Mouse (Mus musculus) heart, adult 2 months (tissue): Measurements from ENCODE around the gene Zfp1. TPM values are rescaled to one million over a fixed set of nuclear protein-coding genes. Genes with fewer than 3 reads are reported as not detected.
A peak's percentile ranks its signal among the peaks of the same experiment; 100 is the strongest.

Source experiments
- DNase-seq, 2 experiments: peaks; one replicate each; pipeline ENCODE4 v3.0.0; 2021
- H3K27ac ChIP-seq: fragments of 200-600 bp; 2 replicates; pipeline ENCODE4 v1.8.1; 2022
- H3K27me3 ChIP-seq: fragments of 200-500 bp; 2 replicates; pipeline ENCODE4 v1.6.1; 2012; ENCODE audit warnings: mild to moderate bottlenecking, low read length, inconsistent platforms, mixed read lengths; ENCODE audit not compliant: control insufficient read depth, insufficient read depth
- H3K36me3 ChIP-seq: fragments of 200-500 bp; 2 replicates; pipeline ENCODE4 v1.6.1; 2012; ENCODE audit warnings: low read length, inconsistent platforms; ENCODE audit not compliant: control insufficient read depth, insufficient read depth
- H3K4me1 ChIP-seq: fragments of 200-500 bp; 2 replicates; pipeline ENCODE4 v1.6.1; 2011; ENCODE audit warnings: low read length; ENCODE audit not compliant: control insufficient read depth, insufficient read depth
- H3K4me3 ChIP-seq: fragments of 200-600 bp; 2 replicates; pipeline ENCODE4 v1.8.1; 2022
- H3K79me2 ChIP-seq: fragments of 200-500 bp; replicated peaks from 2 replicates; pipeline ENCODE4 v1.6.1; 2012; ENCODE audit warnings: mild to moderate bottlenecking, inconsistent platforms, low read length, moderate library complexity, mixed read lengths; ENCODE audit not compliant: control insufficient read depth, insufficient read depth
- H3K9ac ChIP-seq: fragments of 200-500 bp; 2 replicates; pipeline ENCODE4 v1.6.1; 2012; ENCODE audit warnings: low read depth, mild to moderate bottlenecking, control low read depth, inconsistent platforms, low read length, mixed read lengths
- CTCF ChIP-seq: fragments of 200-600 bp; IDR thresholded peaks from 2 replicates; pipeline ENCODE4 v1.8.1; 2022; ENCODE audit warnings: antibody characterized with exemption, mild to moderate bottlenecking, moderate library complexity
- EP300 ChIP-seq: fragments of 200-500 bp; IDR thresholded peaks from 2 replicates; pipeline ENCODE4 v1.6.1; 2011; ENCODE audit warnings: low read depth, low read length, control low read depth; ENCODE audit not compliant: insufficient read depth
- POLR2A ChIP-seq: fragments of 200-500 bp; IDR thresholded peaks from 2 replicates; pipeline ENCODE4 v1.6.1; 2011; ENCODE audit warnings: mild to moderate bottlenecking, low read depth, low read length, control low read depth; ENCODE audit not compliant: insufficient read depth
- WGBS: fragments of 180-500 bp; shearing (Covaris S2); methylation state at CpG from one replicate; pipeline ENCODE4 v1.1.7; 2018; 5-methylcytosine and 5-hydroxymethylcytosine counted together
- intact Hi-C: fragments of 180-260 bp; cut with DNase I; formaldehyde crosslinking; loops from one replicate; pipeline ENCODE4 v1.15.1; 2025
- polyA plus RNA-seq: library from polyadenylated mRNA; depleted of rRNA; stranded (reverse); fragments of >200 nt; gene quantifications from 2 replicates; pipeline ENCODE4 v1.2.3, GENCODE M21; 2012
- total RNA-seq, 2 experiments: library from RNA; stranded (reverse); gene quantifications; 2 replicates each; pipeline ENCODE4 v1.2.3; 2021

Gene Zfp1
- total and polyA plus RNA-seq, 3 experiments, result 4.3 to 7.6 (median 6.3) TPM

GRCm38 (mm10) chr8:111712588-111712987 lies 69.4 kb downstream of the Zfp1 start:
- peak; percentile 60 to 74 for DNase-seq
- Histone ChIP-seq H3K9ac (no peak overlapping the region), H3K79me2 (no peaks in the 10 kb centered on the region), H3K36me3 (no peaks in the 10 kb centered on the region), H3K4me3 (no peak overlapping the region), H3K27me3 (no peaks in the 10 kb centered on the region), H3K27ac (no peak overlapping the region), H3K4me1 (peaks cover 11% of the 10 kb centered on the region)
- intact Hi-C loops, result loop anchor here (2.0 kb wide), 3 partner anchors 34 to 112 kb away; no protein-coding TSS in a partner anchor
- 77% methylated on average over 6 of the region's 6 CpGs for WGBS
- TF ChIP-seq POLR2A (no peak), CTCF (peak; percentile 87), EP300 (peak; percentile 74; the same call in 1 of the 2 replicates)

- no peaks in the 10 kb centered on the region for H3K79me2 ChIP-seq
- no peaks in the 10 kb centered on the region for H3K27me3 ChIP-seq
- no peak for TF ChIP-seq POLR2A
- TF ChIP-seq EP300, result no peak
- no peak for TF ChIP-seq CTCF
- peaks cover 18% of the 10 kb centered on the region for H3K4me1 ChIP-seq
- H3K36me3 ChIP-seq, result no peaks in the 10 kb centered on the region
- H3K27ac ChIP-seq, result no peak overlapping the region
- no peak overlapping the region for H3K4me3 ChIP-seq
- 85% methylated on average over 11 of the region's 11 CpGs for WGBS
- no peak overlapping the region for H3K9ac ChIP-seq
- no peak for DNase-seq
- intact Hi-C loops, result loop anchor here (2.0 kb wide), 3 partner anchors 34 to 112 kb away; no protein-coding TSS in a partner anchor
These were observed 70.1 kb downstream of the Zfp1 start for GRCm38 (mm10) chr8:111713291-111713690.

- H3K4me3 ChIP-seq, result no peak overlapping the region
- H3K36me3 ChIP-seq, result no peaks in the 10 kb centered on the region
- no peak overlapping the region for H3K9ac ChIP-seq
- no peak overlapping the region for H3K27ac ChIP-seq
- H3K4me1 ChIP-seq, result peaks cover 19% of the 10 kb centered on the region
- WGBS, result 94% methylated on average over 25 of the region's 25 CpGs
- intact Hi-C loops, result loop anchor here (2.0 kb wide), 3 partner anchors 33 to 111 kb away; no protein-coding TSS in a partner anchor
- DNase-seq, result no peak
- H3K79me2 ChIP-seq, result no peaks in the 10 kb centered on the region
- H3K27me3 ChIP-seq, result no peaks in the 10 kb centered on the region
- TF ChIP-seq POLR2A (no peak), CTCF (no peak), EP300 (no peak)
These were observed 70.6 kb downstream of the Zfp1 start for GRCm38 (mm10) chr8:111713817-111714216.

- H3K4me3 ChIP-seq, result no peak overlapping the region
- no peaks in the 10 kb centered on the region for H3K27me3 ChIP-seq
- intact Hi-C loops, result no loop called here
- 89% methylated on average over 12 of the region's 12 CpGs for WGBS
- H3K79me2 ChIP-seq, result no peaks in the 10 kb centered on the region
- no peak for DNase-seq
- TF ChIP-seq POLR2A (no peak), EP300 (no peak), CTCF (no peak)
- peaks cover 19% of the 10 kb centered on the region for H3K4me1 ChIP-seq
- no peak overlapping the region for H3K9ac ChIP-seq
- H3K36me3 ChIP-seq, result no peaks in the 10 kb centered on the region
- H3K27ac ChIP-seq, result no peak overlapping the region
These were observed 71.1 kb downstream of the Zfp1 start for GRCm38 (mm10) chr8:111714295-111714694.

GRCm38 (mm10) chr8:111715514-111715913 lies 72.3 kb downstream of the Zfp1 start:
- intact Hi-C loops, result loop anchor here (5.0 kb wide), 1 partner anchor 67 kb away; no protein-coding TSS in a partner anchor
- Histone ChIP-seq H3K27ac (no peak overlapping the region; the same call in 1 of the 2 replicates), H3K27me3 (no peaks in the 10 kb centered on the region), H3K4me1 (peaks cover 19% of the 10 kb centered on the region), H3K79me2 (no peaks in the 10 kb centered on the region), H3K4me3 (no peak overlapping the region), H3K9ac (no peak overlapping the region), H3K36me3 (no peaks in the 10 kb centered on the region)
- WGBS, result 87% methylated on average over 13 of the region's 13 CpGs
- TF ChIP-seq EP300 (no peak), CTCF (peak; percentile 31; the same call in 1 of the 2 replicates)
- no peak for DNase-seq

- peaks cover 19% of the 10 kb centered on the region for H3K4me1 ChIP-seq
- H3K79me2 ChIP-seq, result peaks cover 8% of the 10 kb centered on the region
- intact Hi-C loops, result loop anchor here (5.0 kb wide), 1 partner anchor 65 kb away; no protein-coding TSS in a partner anchor
- H3K9ac ChIP-seq, result peak overlapping the region; percentile 54
- WGBS, result 17% methylated on average over 10 of the region's 10 CpGs
- TF ChIP-seq POLR2A (no peak; the same call in 1 of the 2 replicates), CTCF (no peak), EP300 (0 out of 2 replicates have a peak, but pooled peaks have one; percentile 2)
- H3K27me3 ChIP-seq, result no peaks in the 10 kb centered on the region
- H3K4me3 ChIP-seq, result no peak overlapping the region
- no peaks in the 10 kb centered on the region for H3K36me3 ChIP-seq
- H3K27ac ChIP-seq, result peak overlapping the region; percentile 93
- peak; percentile 75 to 85 for DNase-seq
These were observed 73.6 kb downstream of the Zfp1 start for GRCm38 (mm10) chr8:111716603-111717487.
